Mouse (Mus musculus): Measurements from ENCODE around the gene Ttyh2.

- TF ChIP-seq CTCF (IDR thresholded peaks at IDR 0.05; ENCODE audit: low read depth, low read length) = no peak
- TF ChIP-seq POLR2A (IDR thresholded peaks at IDR 0.05; ENCODE audit: extremely low read depth, insufficient read depth, low read length) = no peak
Measured at GRCm38 (mm10) chr11:114702996-114703361, 27.7 kb downstream of the Ttyh2 start.

Data from liver, adult 2 months (tissue).